9 mouse cellular contexts compared by ENCODE assay signal in genomic region chr2:154223917-154224273, GRCm38 (mm10). TPM values are rescaled to one million over a fixed set of nuclear protein-coding genes. Genes with fewer than 3 reads are reported as not detected.
DNase-seq lines count a peak whose midpoint lies in the region; ATAC-seq and TF ChIP-seq lines count a peak whose summit lies in the region.
"Had no signal": no experiment of that assay in that cellular context is flagged by ENCODE, and none has a peak within 500 bp of the region (broad histone marks: within the 10 kb centered on the region; RNA-seq: fewer than 3 reads in every experiment).

No protein-coding gene starts in this region.

- no peak for DNase-seq in lung, adult 2 months
- DNase-seq in retina, postnatal 1 day: peak; percentile 53
- no peak for DNase-seq in urinary bladder, adult 2 months (ENCODE audit: low spot score)
- DNase-seq: thymus, adult 2 months had no signal

- peaks cover 15% of the 10 kb centered on the region for H3K4me1 ChIP-seq in lung, embryonic 16.5 days (replicated peaks; ENCODE audit: control insufficient read depth, insufficient read depth, low read length)
- H3K4me1 ChIP-seq in lung, adult 2 months (ENCODE audit: control insufficient read depth, insufficient read depth, low read length): peaks cover 10% of the 10 kb centered on the region; the same call in 1 of the 2 replicates
- peaks cover 34% of the 10 kb centered on the region for H3K4me1 ChIP-seq in embryonic facial prominence, embryonic 15.5 days
- H3K4me1 ChIP-seq in limb, embryonic 13.5 days: peaks cover 29% of the 10 kb centered on the region

- no peak for TF ChIP-seq POLR2A in lung, adult 2 months (IDR thresholded peaks at IDR 0.05; ENCODE audit: borderline replicate concordance, extremely low read depth, low read depth, low read length)

- peak overlapping the region; percentile 81 for H3K27ac ChIP-seq in lung, embryonic 16.5 days (ENCODE audit: low read length)
- no peak overlapping the region for H3K27ac ChIP-seq in embryonic facial prominence, embryonic 15.5 days (replicated peaks)
- no peak overlapping the region; the same call in 1 of the 2 replicates for H3K27ac ChIP-seq in limb, embryonic 13.5 days

- ATAC-seq in lung, embryonic 16.5 days (ENCODE audit: low read depth): peak; percentile 21; the same call in 1 of the 2 replicates
- 0 out of 2 replicates have a peak, but pooled peaks have one; percentile 24 for ATAC-seq in embryonic facial prominence, embryonic 15.5 days (ENCODE audit: insufficient number of reproducible peaks, low FRiP score, low TSS enrichment, low read depth)
- no peak for ATAC-seq in limb, embryonic 13.5 days (ENCODE audit: low FRiP score, low read depth)
- ATAC-seq in cerebellum, adult (ENCODE audit: insufficient number of reproducible peaks, low FRiP score, low TSS enrichment): no peak

- no peak overlapping the region for H3K4me3 ChIP-seq in lung, embryonic 16.5 days (ENCODE audit: low read length)
- H3K4me3 ChIP-seq in lung, adult 2 months (replicated peaks; ENCODE audit: extremely low read depth, low read depth, low read length): no peak overlapping the region
- no peak overlapping the region for H3K4me3 ChIP-seq in embryonic facial prominence, embryonic 15.5 days (replicated peaks)
- H3K4me3 ChIP-seq in limb, embryonic 13.5 days: no peak overlapping the region
- H3K4me3 ChIP-seq: erythroblast, embryonic 14.5 days had no signal

- no peak overlapping the region for H3K4me2 ChIP-seq in lung, embryonic 16.5 days (ENCODE audit: low read depth, low read length)
- no peak overlapping the region; the same call in 1 of the 2 replicates for H3K4me2 ChIP-seq in embryonic facial prominence, embryonic 15.5 days (replicated peaks)
- peak overlapping the region; percentile 40; the same call in 1 of the 2 replicates for H3K4me2 ChIP-seq in limb, embryonic 13.5 days (replicated peaks)

- no peak overlapping the region for H3K9ac ChIP-seq in lung, embryonic 16.5 days (ENCODE audit: low read length)
- no peak overlapping the region for H3K9ac ChIP-seq in embryonic facial prominence, embryonic 15.5 days
- no peak overlapping the region for H3K9ac ChIP-seq in limb, embryonic 13.5 days

- no peak for TF ChIP-seq CTCF in lung, adult 2 months (IDR thresholded peaks at IDR 0.05; ENCODE audit: insufficient read depth, low read length)

- WGBS in lung, embryonic 16.5 days: 11% methylated on average over 2 of the region's 2 CpGs
- WGBS in lung, adult 2 months: 49% methylated on average over 2 of the region's 2 CpGs
- 26% methylated on average over 2 of the region's 2 CpGs for WGBS in embryonic facial prominence, embryonic 15.5 days
- WGBS in limb, embryonic 13.5 days: 10% methylated on average over 2 of the region's 2 CpGs

- no peaks in the 10 kb centered on the region for H3K36me3 ChIP-seq in lung, embryonic 16.5 days (ENCODE audit: control insufficient read depth, insufficient read depth, low read length)
- H3K36me3 ChIP-seq in embryonic facial prominence, embryonic 15.5 days: no peaks in the 10 kb centered on the region
- H3K36me3 ChIP-seq in limb, embryonic 13.5 days: no peaks in the 10 kb centered on the region

- H3K9me3 ChIP-seq in lung, embryonic 16.5 days (ENCODE audit: control insufficient read depth, low read length): no peaks in the 10 kb centered on the region
- H3K9me3 ChIP-seq in embryonic facial prominence, embryonic 15.5 days (replicated peaks): no peaks in the 10 kb centered on the region
- H3K9me3 ChIP-seq in limb, embryonic 13.5 days: no peaks in the 10 kb centered on the region

- no peaks in the 10 kb centered on the region for H3K27me3 ChIP-seq in lung, embryonic 16.5 days (ENCODE audit: control insufficient read depth, insufficient read depth, low read depth, low read length)
- no peaks in the 10 kb centered on the region for H3K27me3 ChIP-seq in embryonic facial prominence, embryonic 15.5 days
- no peaks in the 10 kb centered on the region for H3K27me3 ChIP-seq in limb, embryonic 13.5 days

RNA-seq across cellular contexts. Expression of gene Bpifb5, which starts 0.4 kb away (rescaled TPM):
- 2.3 and 2.4 TPM in 2 replicates for polyA plus RNA-seq in lung, embryonic 16.5 days (2015; fragmentation: Nextera tagmentation; extraction: Ambion mirVana)
- 7.2 and 9.0 TPM in 2 replicates for polyA plus RNA-seq in lung, adult 2 months (2012; rRNA removed)
- polyA plus RNA-seq in embryonic facial prominence, embryonic 15.5 days (2015; fragmentation: Nextera tagmentation; extraction: Ambion mirVana): 0.96 and 1.2 TPM in 2 replicates
- 0.14 and 0.15 TPM in 2 replicates for polyA plus RNA-seq in limb, embryonic 13.5 days (2015; fragmentation: Nextera tagmentation; extraction: Ambion mirVana)
- 0.27 and 0.37 TPM in 2 replicates for polyA plus RNA-seq in urinary bladder, adult 2 months (2012; rRNA removed)
- polyA plus RNA-seq: erythroblast, embryonic 14.5 days had no signal

RNA-seq across cellular contexts. Expression of gene Bpifb1, which starts 33.3 kb away (rescaled TPM):
- polyA plus RNA-seq in lung, embryonic 16.5 days (2015; fragmentation: Nextera tagmentation; extraction: Ambion mirVana): 1.5 and 1.8 TPM in 2 replicates
- 103 and 136 TPM in 2 replicates for polyA plus RNA-seq in lung, adult 2 months (2012; rRNA removed)
- 0.18 and 0.43 TPM in 2 replicates for polyA plus RNA-seq in embryonic facial prominence, embryonic 15.5 days (2015; fragmentation: Nextera tagmentation; extraction: Ambion mirVana)
- polyA plus RNA-seq in limb, embryonic 13.5 days (2015; fragmentation: Nextera tagmentation; extraction: Ambion mirVana): not detected in 2 replicates
- polyA plus RNA-seq in urinary bladder, adult 2 months (2012; rRNA removed): not detected in 2 replicates
- polyA plus RNA-seq: erythroblast, embryonic 14.5 days had no signal

RNA-seq across cellular contexts. Expression of gene Bpifb9a, which starts 33.8 kb away (rescaled TPM):
- not detected in 2 replicates for polyA plus RNA-seq in lung, embryonic 16.5 days (2015; fragmentation: Nextera tagmentation; extraction: Ambion mirVana)
- polyA plus RNA-seq in lung, adult 2 months (2012; rRNA removed): not detected in 2 replicates
- not detected in 2 replicates for polyA plus RNA-seq in embryonic facial prominence, embryonic 15.5 days (2015; fragmentation: Nextera tagmentation; extraction: Ambion mirVana)
- polyA plus RNA-seq in limb, embryonic 13.5 days (2015; fragmentation: Nextera tagmentation; extraction: Ambion mirVana): not detected in 2 replicates
- not detected in 2 replicates for polyA plus RNA-seq in urinary bladder, adult 2 months (2012; rRNA removed)
- polyA plus RNA-seq: erythroblast, embryonic 14.5 days had no signal

Comparison
In these comparisons a context has a peak if more than half of its experiments do, and no peak if none do; other contexts are left out.
1. RNA of gene Bpifb1, which starts 33.3 kb away (polyA plus RNA-seq): 103 to 136 TPM in lung, adult 2 months; 1.5 to 1.8 TPM in lung, embryonic 16.5 days, 0.18 to 0.43 TPM in embryonic facial prominence, embryonic 15.5 days, not detected in limb, embryonic 13.5 days and not detected in urinary bladder, adult 2 months; every median in the first group is over 10 times any median in the second.
2. ATAC-seq: peak in lung, embryonic 16.5 days (single experiment) and embryonic facial prominence, embryonic 15.5 days (single experiment); none in limb, embryonic 13.5 days (single experiment) and cerebellum, adult (single experiment).